Mouse (Mus musculus) left cerebral cortex, adult 8-10 months (tissue): ENCODE measurements at regions not wholly inside any gene's neighbourhood (a gene's known extent, or its start where the extent isn't known, plus 50 kb on each side); places are given as distances from the start of the nearest gene placed in this dataset.

Experiments used
- DNase-seq, 2 experiments: peaks; one replicate each; pipeline ENCODE4 v3.0.0; 2022; ENCODE audit warnings: low spot score in 2 of 2

- DNase-seq = no peak
Observed at GRCm38 (mm10) chr8:44656031-44656430, 279.2 kb upstream of the Fat1 start.

GRCm38 (mm10) chr8:44656470-44656869, 278.8 kb upstream of the Fat1 start:
- DNase-seq = no peak

- DNase-seq = no peak
Observed at GRCm38 (mm10) chr8:44661696-44662095, 273.6 kb upstream of the Fat1 start.

- no peak for DNase-seq
Observed at GRCm38 (mm10) chr8:44687126-44687525, 248.1 kb upstream of the Fat1 start.

- DNase-seq = no peak
Observed at GRCm38 (mm10) chr8:44689837-44690592, 245.2 kb upstream of the Fat1 start.

GRCm38 (mm10) chr8:44690593-44690950, 244.7 kb upstream of the Fat1 start:
- no peak for DNase-seq

- no peak for DNase-seq
Observed at GRCm38 (mm10) chr8:44691140-44691539, 244.1 kb upstream of the Fat1 start.

GRCm38 (mm10) chr8:44692036-44692688, 243.1 kb upstream of the Fat1 start:
- no peak for DNase-seq

GRCm38 (mm10) chr8:44694861-44695260, 240.4 kb upstream of the Fat1 start:
- no peak for DNase-seq

- DNase-seq = no peak
Observed at GRCm38 (mm10) chr8:44696066-44696853, 239.0 kb upstream of the Fat1 start.

- no peak for DNase-seq
Observed at GRCm38 (mm10) chr8:44699384-44700105, 235.7 kb upstream of the Fat1 start.

GRCm38 (mm10) chr8:44704595-44705265, 230.5 kb upstream of the Fat1 start:
- DNase-seq = no peak

GRCm38 (mm10) chr8:44708659-44709170, 226.5 kb upstream of the Fat1 start:
- DNase-seq = no peak

GRCm38 (mm10) chr8:44709171-44709940, 225.9 kb upstream of the Fat1 start:
- DNase-seq = no peak

GRCm38 (mm10) chr8:44734577-44734976, 200.7 kb upstream of the Fat1 start:
- DNase-seq = no peak

GRCm38 (mm10) chr8:44735801-44736200, 199.4 kb upstream of the Fat1 start:
- DNase-seq = no peak

- no peak for DNase-seq
Observed at GRCm38 (mm10) chr8:44743353-44743752, 191.9 kb upstream of the Fat1 start.

- DNase-seq = no peak
Observed at GRCm38 (mm10) chr8:44744991-44745658, 190.1 kb upstream of the Fat1 start.

- DNase-seq = no peak
Observed at GRCm38 (mm10) chr8:44758727-44759126, 176.5 kb upstream of the Fat1 start.

- DNase-seq = no peak
Observed at GRCm38 (mm10) chr8:44762731-44763130, 172.5 kb upstream of the Fat1 start.
